Mouse (Mus musculus) frontal cortex, postnatal 14 days (tissue): Measurements from ENCODE around the gene Adcy9.
A peak's percentile ranks its signal among the peaks of the same experiment; 100 is the strongest.

Source experiments
- DNase-seq, 2 experiments: peaks; one replicate each; pipeline ENCODE4 v3.0.0; 2022; ENCODE audit warnings: low spot score in 2 of 2

Gene Adcy9

DNA sequence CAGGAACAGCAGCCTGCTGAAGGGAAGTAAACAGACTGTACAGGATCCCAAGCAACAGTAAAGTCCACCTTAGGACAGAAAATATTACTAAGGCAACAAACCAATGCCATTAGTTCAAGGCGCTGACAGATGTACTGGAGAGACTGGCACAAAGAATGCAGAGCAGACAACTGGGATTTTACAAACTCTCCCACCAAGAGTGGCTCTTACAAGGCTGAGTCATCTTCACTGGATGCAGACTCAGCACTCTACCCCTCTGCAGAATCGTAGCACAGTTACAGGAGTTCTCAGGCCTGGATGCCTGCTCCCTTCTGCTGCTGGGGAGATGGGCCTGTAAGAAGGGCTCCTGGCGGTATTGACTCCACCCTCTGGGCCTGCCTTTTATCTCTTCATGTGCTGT lies 99.4 kb downstream of the Adcy9 start:
- DNase-seq: no peak

DNA sequence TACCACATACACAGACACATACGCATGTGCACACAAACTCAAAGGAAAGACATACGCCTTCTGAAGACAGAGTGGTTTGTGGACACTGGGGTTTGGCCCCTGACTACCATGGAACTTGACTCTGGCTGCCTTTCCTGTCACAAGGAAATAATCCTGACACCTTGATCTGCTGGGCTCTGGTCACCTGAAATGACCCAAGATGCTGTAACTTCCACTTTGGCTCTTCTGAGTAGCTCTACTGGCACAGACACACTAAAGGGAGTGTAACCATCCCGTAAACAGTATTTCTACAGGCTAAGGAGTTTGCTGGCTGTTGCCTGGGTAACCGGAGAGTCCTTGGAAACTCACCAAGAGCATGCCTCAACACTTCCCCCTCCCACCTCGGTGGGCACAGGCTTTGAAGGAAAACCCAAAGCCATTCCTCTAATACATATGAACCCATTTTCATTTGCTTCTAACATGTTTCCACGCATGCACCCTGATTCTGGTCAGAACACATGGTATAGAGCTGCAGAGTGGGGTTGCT lies 102.2 kb downstream of the Adcy9 start:
- DNase-seq: no peak

DNA sequence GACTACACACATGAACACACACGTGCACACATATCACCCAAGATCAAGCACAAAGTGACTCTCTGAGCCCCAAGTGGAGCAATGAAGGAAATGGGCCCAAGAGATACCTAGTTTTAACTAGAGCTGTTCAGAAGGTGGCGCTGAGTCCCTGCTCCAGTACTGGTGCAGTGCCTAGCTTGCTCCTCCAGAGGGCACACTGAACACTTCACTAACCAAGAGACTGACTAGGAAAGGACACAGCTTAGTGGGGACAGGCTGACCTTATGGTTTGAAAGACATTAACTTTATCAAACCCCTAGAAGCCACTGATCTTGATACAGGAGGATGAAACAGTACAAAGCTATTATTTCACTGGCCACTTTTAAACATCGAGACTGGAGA lies 104.2 kb downstream of the Adcy9 start:
- DNase-seq: peak; percentile 75 to 83

DNA sequence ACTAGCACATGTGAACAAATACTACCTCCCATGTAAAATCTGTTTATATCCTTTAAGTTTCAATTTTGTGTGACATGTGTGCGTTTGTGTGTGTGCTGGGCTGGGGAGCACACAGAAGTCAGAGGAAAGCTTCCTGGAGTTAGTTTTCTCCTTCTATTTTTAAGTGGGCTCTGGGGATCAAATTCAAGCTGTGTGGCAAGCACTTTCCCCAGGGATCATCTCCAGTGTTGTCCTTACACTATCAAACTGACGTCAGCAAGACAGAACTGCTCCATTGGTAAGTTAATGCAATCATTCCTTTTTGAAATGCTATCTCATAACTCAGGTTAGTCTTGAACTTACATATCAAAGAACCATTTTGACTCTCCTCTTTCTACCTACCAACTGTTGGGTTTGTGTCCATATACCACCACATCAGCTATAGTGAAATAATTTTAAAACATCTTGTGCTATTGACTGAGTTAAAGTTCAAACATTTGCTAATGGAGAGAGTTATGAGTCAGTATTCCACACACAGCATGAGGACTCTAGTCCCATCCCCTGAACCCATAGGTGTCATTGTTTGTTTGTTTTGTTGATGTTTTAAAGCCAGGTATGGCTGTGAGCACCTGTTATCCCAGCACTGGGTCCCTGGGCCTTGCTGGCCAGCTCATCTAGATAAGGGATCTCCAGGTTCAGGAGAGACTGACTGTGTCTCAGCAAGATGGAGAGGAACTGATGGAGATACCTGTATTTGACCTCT lies 104.8 kb downstream of the Adcy9 start:
- DNase-seq: no peak

DNA sequence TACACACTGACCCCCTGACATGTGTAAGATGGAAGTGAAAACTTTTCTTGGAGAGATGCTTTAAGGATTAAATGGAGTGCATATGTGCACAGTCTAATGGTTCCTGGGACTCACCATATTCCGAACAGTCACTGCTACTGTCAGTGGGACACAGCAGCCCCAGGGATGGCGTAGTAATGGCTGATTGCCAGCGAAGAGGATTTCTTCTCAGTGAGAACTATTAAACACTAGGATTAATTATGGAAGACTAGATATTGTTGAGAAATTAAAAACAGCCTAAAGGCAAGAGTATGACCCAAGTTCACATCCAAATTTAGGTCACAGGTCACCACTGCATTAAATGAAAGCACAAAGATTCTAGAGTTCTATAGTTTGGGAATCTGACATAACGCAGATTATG lies 105.4 kb downstream of the Adcy9 start:
- DNase-seq: no peak

DNA sequence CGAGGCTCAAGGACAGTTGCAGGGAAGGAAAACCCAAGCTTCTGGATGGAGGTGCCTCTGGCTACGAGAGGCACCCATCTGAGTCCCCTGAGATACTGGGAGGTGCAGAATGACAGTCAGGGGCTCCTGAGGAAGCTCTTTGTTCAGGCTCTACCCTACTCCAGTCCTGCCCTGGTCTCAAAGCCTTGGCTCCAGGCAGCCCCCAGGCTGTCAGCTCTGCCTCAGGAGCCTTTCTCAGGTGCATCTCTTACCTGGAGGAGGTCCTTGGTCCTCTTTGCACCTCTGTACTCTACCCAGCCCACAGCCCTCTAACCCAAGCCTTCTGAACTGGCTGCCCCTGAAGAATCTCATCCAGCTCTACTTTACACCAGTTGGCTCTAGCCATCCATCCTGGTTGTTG lies 108.3 kb downstream of the Adcy9 start:
- no peak for DNase-seq

DNA sequence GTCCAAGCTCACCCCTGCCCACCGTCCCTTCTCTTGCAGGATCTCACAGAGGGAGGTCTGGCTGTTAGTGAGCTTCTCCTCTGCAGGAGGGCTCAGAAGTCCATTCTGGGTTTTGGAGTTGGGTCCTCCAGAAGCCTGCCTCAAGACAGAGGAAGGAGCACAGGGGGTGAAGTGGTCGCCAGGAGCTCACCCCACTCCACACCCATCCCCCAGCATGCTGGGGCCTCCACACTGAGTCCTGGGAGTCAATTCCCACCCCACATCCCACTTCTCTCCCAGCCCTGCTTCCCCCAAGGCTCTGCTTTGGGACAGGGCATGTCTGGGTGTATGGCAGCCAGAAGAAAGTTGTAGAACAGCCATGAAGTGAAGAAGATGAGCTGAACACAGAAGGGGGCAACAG lies 108.7 kb downstream of the Adcy9 start:
- no peak for DNase-seq

DNA sequence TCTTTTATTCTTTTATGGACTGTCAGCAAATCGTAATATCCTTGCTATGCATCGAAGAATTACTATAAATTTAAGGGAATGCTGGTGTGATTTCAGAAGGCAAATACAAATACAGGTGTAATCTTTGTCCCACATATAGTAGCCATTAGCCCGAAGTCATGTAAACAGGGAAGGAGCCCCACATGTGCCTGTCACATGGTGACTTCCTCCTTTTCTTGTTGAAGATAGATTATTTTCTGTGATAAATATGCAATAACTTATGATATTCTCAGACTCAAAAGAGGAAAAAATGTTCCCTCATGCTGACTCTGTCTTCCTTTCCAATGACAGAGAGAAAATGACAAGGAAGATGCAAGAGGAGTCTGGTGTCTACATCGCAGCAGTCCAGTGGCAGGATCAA lies 112.5 kb downstream of the Adcy9 start:
- DNase-seq: no peak

DNA sequence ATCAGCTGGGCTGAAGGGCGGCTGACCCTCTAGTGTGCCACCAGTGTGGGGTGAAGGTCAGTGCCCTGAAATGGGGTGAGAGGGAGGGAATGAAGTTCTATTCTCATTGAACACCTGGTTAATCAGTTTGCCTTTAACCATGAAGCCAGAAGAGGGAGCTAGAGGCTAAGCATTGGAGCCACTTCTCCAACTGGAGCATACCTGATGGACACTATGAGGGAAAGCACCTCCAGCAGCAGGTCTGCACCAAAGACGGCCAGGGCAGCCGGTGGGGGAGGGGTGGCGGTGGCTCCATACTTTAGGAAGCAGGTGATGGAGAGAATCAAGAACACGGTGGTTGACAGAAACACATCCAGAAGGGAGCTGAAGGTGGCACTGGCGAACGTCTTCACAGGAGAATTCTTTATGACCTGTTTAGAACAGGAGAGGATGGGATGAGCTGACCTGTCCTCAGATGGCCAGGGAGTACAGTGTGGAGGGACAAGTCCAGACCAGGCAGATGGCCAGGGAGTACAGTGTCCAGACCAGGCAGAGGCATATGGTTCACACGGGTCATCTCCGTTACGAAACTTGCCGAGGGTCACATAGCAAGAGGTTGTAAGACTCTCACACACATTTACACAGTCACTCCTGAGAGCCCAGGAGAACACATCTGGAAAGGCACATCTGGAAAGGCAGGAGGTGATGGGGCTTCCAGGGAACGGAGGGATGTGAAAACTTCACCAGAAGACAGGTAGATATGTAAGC lies 115.9 kb downstream of the Adcy9 start:
- DNase-seq: no peak

DNA sequence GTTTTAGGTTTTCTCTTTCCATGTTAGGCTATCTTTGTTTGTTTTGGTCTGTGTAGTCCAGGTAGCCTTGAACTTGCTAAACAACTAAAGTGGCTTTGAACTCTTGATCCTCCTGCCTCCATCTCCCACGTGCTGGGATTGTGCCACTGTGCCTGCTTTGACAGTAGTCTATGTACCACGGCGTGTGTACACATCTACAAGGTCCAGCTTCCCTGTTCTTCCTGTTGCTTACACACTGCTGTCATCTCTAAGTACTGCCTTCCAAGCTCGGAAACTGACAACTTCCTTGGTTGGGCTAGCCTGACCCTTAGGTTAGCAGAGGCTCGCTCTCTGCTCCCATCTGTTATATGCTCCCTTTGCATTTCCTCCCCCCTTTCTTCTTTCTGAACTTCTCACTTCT lies 116.7 kb downstream of the Adcy9 start:
- DNase-seq: no peak

DNA sequence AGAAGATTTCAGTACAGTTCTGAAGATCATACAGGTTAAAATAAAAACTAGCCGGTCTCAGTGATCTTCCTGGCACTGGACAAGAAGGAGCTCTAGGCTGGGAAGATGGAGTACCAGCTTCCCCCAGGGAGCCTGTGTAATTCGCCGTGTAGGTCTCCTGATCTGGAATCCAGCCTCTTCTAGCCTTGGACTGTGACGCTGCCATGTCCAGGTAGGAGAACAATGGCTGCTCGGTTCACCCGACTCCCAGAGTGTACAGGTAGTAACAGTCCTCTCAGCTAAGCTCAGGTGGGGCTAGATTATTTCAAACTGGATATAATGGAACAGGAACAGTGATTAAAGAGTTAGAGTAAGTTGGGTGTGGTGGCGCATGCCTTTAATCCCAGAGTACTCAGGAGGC lies 120.0 kb downstream of the Adcy9 start:
- DNase-seq: no peak

DNA sequence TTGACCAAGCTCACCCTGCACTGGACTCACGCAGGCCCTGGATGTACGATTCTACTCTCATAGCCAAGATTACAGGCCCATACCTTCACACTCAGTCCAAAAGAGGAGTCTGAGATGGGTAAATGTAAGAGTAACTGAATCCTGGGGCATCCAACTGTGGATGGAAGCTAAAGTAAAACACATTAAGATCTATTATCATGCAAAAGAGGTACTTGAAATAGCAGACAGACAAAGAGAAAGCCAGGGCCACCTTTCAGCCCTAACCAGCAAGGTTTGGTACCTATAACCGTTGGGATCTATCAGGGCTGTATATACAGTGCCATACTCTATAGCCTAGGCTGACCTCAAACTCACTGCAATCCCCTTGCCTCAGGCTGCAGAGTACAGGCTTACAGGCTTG lies 127.0 kb downstream of the Adcy9 start:
- DNase-seq: no peak

DNA sequence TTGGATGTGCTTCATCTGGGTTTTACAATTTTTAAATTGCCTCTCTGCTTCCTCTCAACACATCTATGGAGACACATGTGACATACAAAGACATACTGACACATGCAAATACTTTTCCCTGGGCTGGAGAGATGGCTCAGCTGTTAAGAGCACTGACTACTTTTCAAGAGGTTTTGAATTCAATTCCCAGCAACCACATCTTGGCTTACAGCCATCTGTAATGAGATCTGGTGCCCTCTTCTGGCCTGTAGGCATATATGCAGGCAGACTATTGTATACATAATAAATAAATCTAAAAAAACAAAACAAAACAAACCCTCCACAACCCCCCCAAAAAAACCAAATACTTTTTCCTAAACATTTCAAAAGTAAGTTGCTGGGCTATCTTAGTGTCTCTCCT lies 130.8 kb downstream of the Adcy9 start:
- DNase-seq: no peak

DNA sequence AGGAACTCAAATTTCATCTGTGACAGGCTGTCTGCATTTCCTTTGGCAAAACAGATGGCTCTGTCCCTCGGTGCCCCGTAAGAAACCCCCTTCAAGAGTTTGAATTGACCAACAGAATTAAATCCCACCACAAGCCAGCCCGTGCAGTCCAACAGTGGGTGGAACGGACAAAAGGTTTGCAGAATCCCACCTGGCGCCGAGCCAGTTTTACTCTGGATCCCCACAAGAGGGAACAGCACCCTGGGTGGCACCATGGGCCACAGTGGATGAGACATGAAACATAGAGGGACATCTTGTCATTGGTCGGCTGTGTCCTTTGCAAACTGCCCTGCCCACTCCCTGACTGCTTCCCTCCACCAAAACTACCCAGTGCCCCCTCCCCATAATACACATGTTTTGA lies 133.7 kb downstream of the Adcy9 start:
- no peak for DNase-seq

DNA sequence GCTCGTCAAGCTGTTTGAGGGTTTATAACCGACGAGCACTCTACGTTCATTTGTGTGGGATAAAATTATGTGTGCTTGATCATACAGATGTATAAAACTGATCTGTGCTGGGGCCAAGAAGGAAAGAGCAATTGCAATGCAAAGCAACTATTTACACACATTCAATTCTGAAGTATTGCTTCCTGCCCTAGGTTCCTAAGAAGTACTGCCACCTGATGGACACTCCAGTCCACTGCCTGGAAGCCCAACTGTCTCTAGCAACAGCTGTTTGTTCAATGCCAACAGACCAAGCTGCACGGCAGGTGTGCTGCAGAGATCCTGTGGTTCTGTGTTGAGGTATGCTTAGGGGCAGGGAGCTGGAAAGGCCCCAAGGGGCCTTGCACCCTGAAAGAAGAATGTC lies 135.0 kb downstream of the Adcy9 start:
- no peak for DNase-seq

DNA sequence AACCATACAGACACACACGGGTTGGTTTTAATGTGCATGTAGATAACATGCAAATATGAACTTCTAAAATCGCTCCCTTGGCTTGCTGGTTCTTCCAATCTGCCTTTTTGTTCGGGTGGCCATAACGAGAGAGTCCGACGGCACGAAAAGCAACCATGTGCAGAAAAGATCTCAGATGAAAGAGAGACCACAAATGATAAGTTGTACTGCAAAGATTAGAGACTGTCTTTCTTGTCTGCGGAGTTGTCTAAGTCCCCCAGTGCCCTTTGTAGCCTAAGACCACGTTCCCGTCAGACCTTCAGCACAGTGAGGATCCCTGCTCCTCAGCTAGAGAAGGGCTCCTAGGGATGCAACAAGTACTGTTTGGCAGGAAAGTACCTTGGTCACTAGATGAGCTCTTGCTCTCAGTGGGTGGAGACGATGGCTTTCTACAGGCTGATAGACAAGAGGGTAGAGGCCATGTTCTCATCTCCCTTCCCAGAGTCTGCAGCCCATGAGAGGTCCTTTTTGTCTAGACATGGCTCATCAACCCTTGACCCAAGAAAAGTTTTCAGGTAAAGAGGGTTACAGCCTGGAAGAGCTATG lies 136.9 kb downstream of the Adcy9 start:
- DNase-seq: no peak

DNA sequence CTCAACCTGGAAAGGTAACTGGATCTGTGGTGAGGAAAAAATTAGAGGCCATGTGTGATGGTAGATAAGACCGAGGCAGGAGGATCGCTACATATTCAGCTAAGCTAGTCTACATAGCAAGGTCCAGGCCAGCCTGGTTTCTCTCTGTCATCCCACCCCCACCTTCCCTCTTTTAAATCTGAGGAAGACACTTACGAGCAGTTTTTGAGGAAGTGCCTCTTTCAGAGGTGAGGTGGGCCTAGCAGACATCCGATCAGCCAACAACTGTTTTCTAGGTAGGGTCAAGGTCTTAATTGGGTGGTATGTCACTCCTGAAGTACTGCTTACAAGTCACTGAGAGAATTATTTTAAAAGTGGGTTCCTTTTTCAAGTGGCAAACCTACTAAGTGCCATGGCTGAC lies 138.8 kb downstream of the Adcy9 start:
- DNase-seq: no peak

DNA sequence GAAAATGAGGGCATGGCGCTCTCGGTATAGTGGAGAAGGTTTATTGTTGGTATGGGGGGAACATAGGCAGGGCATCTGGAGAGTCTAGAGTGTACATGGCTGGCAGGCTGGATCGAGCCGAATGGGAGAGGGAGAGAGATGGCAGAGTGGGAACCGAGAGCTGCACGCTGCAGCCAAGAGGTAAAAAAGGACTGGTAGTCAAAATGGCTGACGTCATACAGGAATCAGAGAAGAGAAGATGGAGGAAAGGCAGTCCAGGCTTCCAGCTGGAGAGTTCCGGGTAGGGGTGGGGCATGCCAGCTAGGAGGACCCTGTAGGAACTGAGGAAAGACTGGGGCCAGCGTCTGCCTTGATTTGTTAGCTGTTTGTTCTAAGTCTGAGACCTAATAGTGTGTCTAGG lies 139.3 kb downstream of the Adcy9 start:
- DNase-seq: no peak

DNA sequence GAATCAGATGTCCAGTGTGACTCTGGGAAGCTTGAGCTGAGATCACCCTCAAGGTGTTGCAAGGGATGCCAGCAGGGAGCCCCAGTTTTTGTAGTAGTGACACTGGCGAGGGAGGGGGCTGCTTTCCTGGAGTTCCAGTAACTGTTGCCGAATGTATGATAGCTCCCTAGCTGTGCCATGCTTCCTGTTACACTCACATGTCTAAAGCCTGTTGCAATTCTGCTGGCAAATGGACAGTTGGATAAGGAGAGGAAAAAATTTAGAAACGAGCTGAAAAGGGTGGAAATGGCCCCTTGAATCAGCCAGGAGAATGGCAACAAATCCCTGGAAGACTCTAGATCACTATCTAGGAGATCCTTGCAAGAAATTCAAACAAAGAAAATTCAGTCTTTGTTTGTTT lies 140.7 kb downstream of the Adcy9 start:
- no peak for DNase-seq

DNA sequence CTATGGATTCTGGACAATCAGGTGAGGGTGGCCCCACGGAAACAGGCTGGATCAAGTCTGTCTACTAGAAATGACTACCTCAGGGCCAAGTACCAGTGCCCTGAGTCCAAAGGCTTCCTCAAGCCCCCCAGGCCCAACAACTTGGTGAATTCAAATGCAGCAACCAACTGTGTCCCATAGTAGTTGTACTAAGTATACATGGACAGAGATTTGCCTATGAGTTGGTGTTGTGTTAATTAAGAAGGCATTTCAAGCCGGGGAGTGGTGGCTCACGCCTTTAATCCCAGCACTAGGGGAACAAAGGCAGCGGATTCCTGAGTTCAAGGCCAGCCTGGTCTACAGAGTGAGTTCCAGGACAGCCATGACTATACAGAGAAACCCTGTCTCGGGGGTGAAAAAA lies 143.7 kb downstream of the Adcy9 start:
- no peak for DNase-seq

DNA sequence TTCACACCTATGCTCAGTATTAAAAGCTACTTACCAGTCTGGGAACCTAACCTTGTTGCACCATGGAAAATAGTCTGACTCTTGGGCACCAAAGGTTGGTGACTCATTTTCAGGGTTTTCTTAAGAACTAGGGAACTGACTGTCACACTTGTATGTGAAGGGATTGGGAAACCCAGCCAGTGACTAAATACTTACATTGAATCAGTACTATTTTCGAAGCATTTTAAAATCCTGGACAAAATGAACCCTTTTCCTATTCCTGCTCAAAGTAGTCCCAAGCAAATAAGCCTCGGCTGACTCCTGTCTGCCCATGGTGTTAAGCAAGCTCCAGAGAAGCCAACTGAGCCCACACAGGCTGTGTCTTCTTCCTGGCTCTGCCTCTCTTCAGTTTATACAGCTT lies 144.1 kb downstream of the Adcy9 start:
- no peak for DNase-seq

DNA sequence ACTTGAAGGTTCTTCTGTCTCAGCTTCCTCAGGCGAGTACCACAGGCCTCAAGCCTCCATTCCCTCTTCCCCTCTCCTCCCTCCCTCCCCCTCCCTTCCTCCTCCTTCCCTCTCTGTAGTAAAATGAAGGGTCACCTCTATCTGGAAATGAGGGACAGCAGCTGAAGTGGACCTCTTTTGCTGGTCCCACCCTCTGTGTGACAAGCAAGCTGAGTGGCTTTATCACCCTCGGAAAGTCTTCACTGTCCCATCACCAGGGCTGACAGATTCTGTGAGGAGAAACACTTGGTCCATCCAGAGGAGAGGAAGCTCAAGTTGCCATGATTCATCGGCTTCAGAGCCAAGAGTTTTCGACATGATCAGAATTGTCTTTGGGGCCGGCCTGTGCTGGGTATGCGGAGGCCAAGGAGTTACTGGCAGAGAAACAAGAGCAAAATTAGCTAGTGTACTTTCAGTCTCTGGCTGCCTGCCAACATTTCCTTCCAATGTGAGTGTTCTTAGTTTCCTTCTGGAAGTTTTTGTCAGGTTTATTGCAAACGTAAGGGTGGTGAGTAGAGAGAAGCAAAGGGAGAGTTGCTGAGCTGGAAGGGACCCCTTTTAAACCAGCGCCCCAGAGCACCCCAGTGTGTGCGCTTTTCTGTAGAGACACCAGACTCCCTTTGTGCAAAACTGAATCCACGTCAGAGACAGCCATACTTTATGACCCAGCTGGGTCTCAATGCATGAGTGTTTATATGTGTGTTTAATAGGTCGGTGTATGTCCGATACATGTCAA lies 146.4 kb downstream of the Adcy9 start:
- DNase-seq: peak; percentile 45 to 67
